Mouse (Mus musculus) urinary bladder, postnatal 10 days (tissue): Measurements from ENCODE around the gene Golgb1.

Experiments used
- DNase-seq: peaks from one replicate; pipeline ENCODE4 v3.0.0; 2022; ENCODE audit warnings: low spot score

The Golgb1 gene

GRCm38 (mm10) chr16:36943591-36943990, 68.7 kb downstream of the Golgb1 start:
- DNase-seq: no peak

GRCm38 (mm10) chr16:36944895-36945424, 70.0 kb downstream of the Golgb1 start:
- no peak for DNase-seq

DNA sequence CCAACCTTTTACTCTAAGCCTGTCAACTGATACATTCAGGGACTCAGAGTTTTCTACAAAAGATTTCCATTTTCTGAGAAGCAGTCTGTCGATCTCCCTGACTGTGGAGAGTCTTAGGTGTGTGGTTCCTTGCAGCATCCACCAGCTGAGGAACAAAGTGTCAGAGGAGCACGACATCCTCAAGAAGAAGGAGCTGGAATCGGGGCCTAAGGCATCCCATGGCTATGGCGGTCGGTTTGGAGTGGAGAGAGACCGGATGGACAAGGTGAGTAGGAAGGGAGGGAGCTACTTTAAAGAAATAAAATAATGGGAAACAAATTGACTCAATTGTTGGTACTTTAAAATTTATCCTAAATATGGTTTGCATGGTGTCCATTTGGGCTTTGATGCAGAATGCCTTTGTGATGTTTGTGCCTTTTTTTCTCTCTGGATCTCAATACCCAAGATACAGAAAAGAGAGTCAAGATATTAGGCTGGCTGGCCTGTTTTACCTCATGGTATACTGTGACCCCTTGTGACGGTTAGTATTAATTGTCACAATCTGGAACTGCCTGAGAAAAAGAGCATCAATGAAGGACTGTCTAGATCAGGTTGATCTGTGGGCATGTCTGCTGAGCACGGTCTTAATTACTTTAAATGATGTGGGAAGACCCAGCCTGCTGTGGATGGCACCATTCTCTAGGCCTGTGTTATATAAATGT, 71.7 kb downstream of the Golgb1 start:
- DNase-seq: no peak

DNA sequence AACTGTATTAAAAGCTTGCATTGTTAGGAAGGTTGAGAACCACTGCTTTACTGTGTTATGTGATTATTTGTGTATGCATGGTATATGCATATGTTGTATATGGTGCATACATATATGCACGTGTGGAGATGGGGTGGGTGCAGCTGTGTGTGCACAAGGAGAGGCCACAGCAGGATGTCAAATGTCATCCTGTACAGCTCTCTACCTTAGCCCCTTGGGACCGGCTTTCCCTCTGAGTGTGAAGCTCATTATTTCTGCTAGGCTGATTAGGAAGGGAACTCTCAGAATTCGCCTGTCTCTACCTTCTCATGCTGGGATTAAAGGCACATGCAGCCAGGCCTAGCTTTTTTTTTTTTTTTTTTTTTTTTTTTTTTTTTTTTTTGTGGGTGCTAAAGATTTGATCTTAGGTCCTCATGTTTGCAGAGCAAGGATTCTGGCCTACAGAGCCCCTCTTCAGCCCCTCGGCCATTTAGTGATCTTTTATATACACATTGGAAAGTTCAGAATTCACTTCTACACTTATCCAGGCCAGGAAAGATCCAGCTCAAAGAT, 72.8 kb downstream of the Golgb1 start:
- DNase-seq: no peak

DNA sequence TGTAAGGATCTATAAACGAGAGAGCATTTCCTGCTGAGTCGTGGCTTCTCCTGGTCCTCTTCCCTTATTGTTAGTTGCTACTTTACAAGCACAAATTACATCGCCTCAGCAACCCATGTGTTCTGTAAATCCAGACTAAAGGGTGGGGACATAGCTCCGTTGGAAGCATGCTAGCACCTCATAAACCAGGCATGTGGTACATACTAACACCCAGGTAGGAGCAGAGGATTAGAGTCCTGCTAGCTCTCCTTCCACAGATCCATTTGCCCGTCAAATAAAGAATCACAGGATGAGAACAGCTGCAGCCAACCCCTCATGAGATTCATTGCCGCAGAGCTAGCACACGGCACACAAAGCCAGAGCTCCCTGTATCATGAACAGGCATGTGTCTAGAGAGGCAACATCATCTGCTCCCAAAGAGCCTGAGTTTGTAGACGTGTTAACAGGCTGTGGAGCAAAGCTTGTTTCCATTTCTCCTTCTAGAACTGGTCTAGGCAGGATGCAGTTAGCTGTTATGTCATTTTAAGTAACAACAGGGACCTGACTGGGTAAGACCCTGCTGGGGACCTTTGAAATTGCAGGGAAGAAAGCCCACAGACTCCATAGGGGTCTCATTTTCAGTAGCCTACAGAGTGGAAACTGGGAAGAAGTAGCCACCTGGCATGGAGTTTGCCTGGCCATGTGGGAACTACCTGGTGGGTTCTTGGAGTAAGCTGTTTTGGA, 74.8 kb downstream of the Golgb1 start:
- no peak for DNase-seq

DNA sequence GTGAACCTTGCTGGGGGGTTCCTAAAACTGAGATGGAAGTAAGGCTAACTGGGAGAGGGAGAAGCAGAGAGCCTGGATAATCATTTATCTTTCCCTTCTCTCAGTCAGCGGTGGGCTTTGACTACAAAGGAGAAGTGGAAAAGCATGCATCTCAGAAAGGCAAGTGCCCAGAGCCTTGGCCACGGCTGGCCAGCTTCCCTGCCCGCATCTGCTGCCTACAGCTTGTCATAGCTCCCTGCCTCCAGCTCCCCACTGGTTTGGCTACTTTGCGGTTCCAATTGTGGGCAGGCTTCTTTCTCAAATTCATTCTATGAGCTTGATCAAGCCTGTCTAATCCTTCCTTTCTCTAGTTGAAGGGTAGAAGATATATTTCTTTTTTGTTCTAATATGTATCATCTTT, 76.1 kb downstream of the Golgb1 start:
- no peak for DNase-seq

GRCm38 (mm10) chr16:36955106-36955505, 80.2 kb downstream of the Golgb1 start:
- no peak for DNase-seq

DNA sequence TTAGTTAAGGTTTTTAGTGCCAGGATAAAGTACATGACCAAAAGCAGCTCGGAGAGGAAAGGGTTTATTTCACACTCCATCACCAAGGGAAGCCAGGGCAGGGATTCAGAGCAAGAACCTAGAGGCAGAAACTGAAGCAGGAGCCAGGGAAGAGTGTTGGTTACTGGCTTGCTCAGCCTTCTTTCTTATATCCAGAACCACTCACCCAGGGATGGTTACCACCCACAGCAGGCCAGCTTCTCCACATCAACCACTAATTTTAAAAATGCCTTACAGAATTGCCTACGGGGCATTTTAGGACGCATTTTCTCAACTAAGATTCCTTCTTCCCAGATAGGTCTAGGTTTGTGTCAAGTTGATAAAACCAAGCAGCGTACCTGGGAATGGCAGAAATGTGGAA, 88.5 kb downstream of the Golgb1 start:
- no peak for DNase-seq

DNA sequence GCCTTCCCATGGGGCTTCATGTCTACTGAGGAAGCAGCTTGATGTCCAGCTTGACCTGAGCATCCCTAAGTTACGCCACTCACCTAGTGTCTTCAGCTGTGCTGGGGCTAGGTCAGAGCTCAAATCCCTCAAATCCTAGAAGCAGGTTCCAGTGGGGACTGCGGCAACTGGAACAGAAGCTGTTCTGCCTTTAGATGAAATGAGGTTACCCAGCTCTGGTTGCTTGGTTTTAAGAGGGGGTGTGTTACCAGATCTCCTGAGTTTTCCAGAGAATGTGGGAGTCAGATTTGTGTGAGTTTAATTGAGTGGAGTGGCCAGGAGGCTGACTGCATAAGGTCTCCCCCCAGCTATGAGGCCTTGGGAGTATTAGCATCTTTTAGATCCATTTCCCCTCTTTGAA, 104.2 kb downstream of the Golgb1 start:
- no peak for DNase-seq
